Mouse (Mus musculus) hindbrain, postnatal 0 days (tissue): ENCODE results near the gene Olfr670. TPM values are rescaled to one million over a fixed set of nuclear protein-coding genes. Genes with fewer than 3 reads are reported as not detected.

Experiments
- ATAC-seq: fragments of 200-750 bp; cut with Nextera tagmentation; 2 replicates; pipeline ENCODE4 v1.8.0; 2017; ENCODE audit warnings: mild to moderate bottlenecking, moderate TSS enrichment, moderate library complexity
- DNase-seq: peaks from one replicate; pipeline ENCODE4 v3.0.0-alpha.2; 2015; ENCODE audit warnings: low spot score
- H3K27ac ChIP-seq: fragments of 300-500 bp; sonication (generic); 2 replicates; pipeline ENCODE4 v1.5.1; 2014; ENCODE audit warnings: mild to moderate bottlenecking
- H3K27me3 ChIP-seq: fragments of 300-500 bp; sonication (generic); 2 replicates; pipeline ENCODE4 v1.6.1; 2014; ENCODE audit warnings: low read length, mixed read lengths; ENCODE audit not compliant: insufficient read depth
- H3K36me3 ChIP-seq: fragments of 300-500 bp; sonication (generic); 2 replicates; pipeline ENCODE4 v1.6.1; 2014; ENCODE audit warnings: low read length, mixed read lengths; ENCODE audit not compliant: insufficient read depth
- H3K4me1 ChIP-seq: fragments of 300-500 bp; sonication (generic); 2 replicates; pipeline ENCODE4 v1.6.1; 2014; ENCODE audit warnings: antibody characterized with exemption, low read length, mixed read lengths; ENCODE audit not compliant: insufficient read depth
- H3K4me2 ChIP-seq: fragments of 300-500 bp; sonication (generic); 2 replicates; pipeline ENCODE4 v1.6.1; 2014; ENCODE audit warnings: low read depth, mild to moderate bottlenecking, low read length, moderate library complexity, mixed read lengths
- H3K4me3 ChIP-seq: fragments of 300-500 bp; sonication (generic); 2 replicates; pipeline ENCODE4 v1.5.1; 2014; ENCODE audit warnings: low read length
- H3K9ac ChIP-seq: fragments of 300-500 bp; sonication (generic); replicated peaks from 2 replicates; pipeline ENCODE4 v1.6.1; 2014; ENCODE audit warnings: mild to moderate bottlenecking, low read length, moderate library complexity, mixed read lengths
- H3K9me3 ChIP-seq: fragments of 300-500 bp; sonication (generic); 2 replicates; pipeline ENCODE4 v1.6.1; 2016; ENCODE audit warnings: low read length, mixed read lengths
- CTCF ChIP-seq: IDR thresholded peaks from 2 replicates; pipeline ENCODE4 v1.5.1; 2016; ENCODE audit warnings: antibody characterized with exemption, control low read depth, low read depth
- WGBS: fragments of 180-500 bp; shearing (Covaris S2); extraction: QIAGEN DNeasy Blood & Tissue Kit; methylation state at CpG from one replicate; pipeline ENCODE4 v1.1.7; 2014; 5-methylcytosine and 5-hydroxymethylcytosine counted together
- polyA plus RNA-seq: library from polyadenylated mRNA; unstranded; fragments of >200 nt; fragmentation: Nextera tagmentation; extraction: Ambion mirVana; gene quantifications from 2 replicates; pipeline ENCODE4 v1.2.1, GENCODE M21; 2015
- total RNA-seq: library from RNA; depleted of rRNA; stranded (reverse); fragments of >200 nt; gene quantifications from 2 replicates; pipeline ENCODE4 v1.2.3, GENCODE M21; 2014; rRNA removed

Gene Olfr670
- total and polyA plus RNA-seq, 2 experiments from 2014 or later = not detected

- WGBS = 89% methylated on average over 1 of the region's 1 CpGs
- ATAC-seq = no peak
- DNase-seq = no peak
- Histone ChIP-seq H3K9ac (no peak within 1 kb of the TSS), H3K4me2 (no peak within 1 kb of the TSS), H3K9me3 (no peaks in the 10 kb centered on the region), H3K4me3 (no peak within 1 kb of the TSS), H3K36me3 (no peaks in the 10 kb centered on the region), H3K4me1 (no peaks in the 10 kb centered on the region), H3K27me3 (no peaks in the 10 kb centered on the region), H3K27ac (no peak within 1 kb of the TSS)
- no peak for TF ChIP-seq CTCF
These were observed 41.0 kb downstream of the Olfr670 start, which contains the start of gene Olfr667 for GRCm38 (mm10) chr7:104921382-104921781. TSS of gene Olfr667 (minus strand) at chr7:104921482.

Other genes with a start within 250 kb of the Olfr670 start
- not detected in 2 replicates for gene Usp17le, start 185.2 kb downstream of the Olfr670 start, total RNA-seq
- gene Usp17le, start 185.2 kb downstream of the Olfr670 start, polyA plus RNA-seq = not detected in 2 replicates
- gene Usp17lb, start 120.0 kb downstream of the Olfr670 start, total RNA-seq = not detected in 2 replicates
- gene Usp17lb, start 120.0 kb downstream of the Olfr670 start, polyA plus RNA-seq = not detected in 2 replicates
- not detected in 2 replicates for gene Usp17la, start 105.6 kb downstream of the Olfr670 start, total RNA-seq
- not detected in 2 replicates for gene Usp17la, start 105.6 kb downstream of the Olfr670 start, polyA plus RNA-seq
- gene Olfr665, start 84.6 kb downstream of the Olfr670 start, total RNA-seq = not detected in 2 replicates
- not detected in 2 replicates for gene Olfr665, start 84.6 kb downstream of the Olfr670 start, polyA plus RNA-seq
- gene Olfr666, start 66.7 kb downstream of the Olfr670 start, total RNA-seq = not detected in 2 replicates
- not detected in 2 replicates for gene Olfr666, start 66.7 kb downstream of the Olfr670 start, polyA plus RNA-seq
- gene Olfr667, start 41.1 kb downstream of the Olfr670 start, total RNA-seq = not detected in 2 replicates
- not detected in 2 replicates for gene Olfr667, start 41.1 kb downstream of the Olfr670 start, polyA plus RNA-seq
- gene Olfr668, start 34.6 kb downstream of the Olfr670 start, total RNA-seq = not detected in 2 replicates
- not detected in 2 replicates for gene Olfr668, start 34.6 kb downstream of the Olfr670 start, polyA plus RNA-seq
- gene Olfr669, start 28.4 kb downstream of the Olfr670 start, total RNA-seq = not detected in 2 replicates
- gene Olfr669, start 28.4 kb downstream of the Olfr670 start, polyA plus RNA-seq = not detected in 2 replicates
- not detected in 2 replicates for gene Olfr671, start 16.5 kb upstream of the Olfr670 start, total RNA-seq
- not detected in 2 replicates for gene Olfr671, start 16.5 kb upstream of the Olfr670 start, polyA plus RNA-seq
- gene Olfr672, start 39.4 kb upstream of the Olfr670 start, total RNA-seq = not detected in 2 replicates
- gene Olfr672, start 39.4 kb upstream of the Olfr670 start, polyA plus RNA-seq = not detected in 2 replicates
- not detected in 2 replicates for gene Olfr675, start 65.8 kb upstream of the Olfr670 start, total RNA-seq
- gene Olfr675, start 65.8 kb upstream of the Olfr670 start, polyA plus RNA-seq = not detected in 2 replicates
- not detected in 2 replicates for gene Olfr676, start 70.1 kb upstream of the Olfr670 start, total RNA-seq
- not detected in 2 replicates for gene Olfr676, start 70.1 kb upstream of the Olfr670 start, polyA plus RNA-seq
- not detected in 2 replicates for gene Olfr677, start 88.8 kb upstream of the Olfr670 start, total RNA-seq
- gene Olfr677, start 88.8 kb upstream of the Olfr670 start, polyA plus RNA-seq = not detected in 2 replicates
- not detected in 2 replicates for gene Olfr678, start 101.9 kb upstream of the Olfr670 start, total RNA-seq
- gene Olfr678, start 101.9 kb upstream of the Olfr670 start, polyA plus RNA-seq = not detected in 2 replicates
- not detected in 2 replicates for gene Olfr679, start 118.6 kb upstream of the Olfr670 start, total RNA-seq
- gene Olfr679, start 118.6 kb upstream of the Olfr670 start, polyA plus RNA-seq = not detected in 2 replicates
- gene Olfr680-ps1, start 130.2 kb upstream of the Olfr670 start, total RNA-seq = not detected in 2 replicates
- not detected in 2 replicates for gene Olfr680-ps1, start 130.2 kb upstream of the Olfr670 start, polyA plus RNA-seq
- not detected in 2 replicates for gene Olfr681, start 154.2 kb upstream of the Olfr670 start, total RNA-seq
- not detected in 2 replicates for gene Olfr681, start 154.2 kb upstream of the Olfr670 start, polyA plus RNA-seq
- not detected in 2 replicates for gene Olfr683, start 184.4 kb upstream of the Olfr670 start, total RNA-seq
- gene Olfr683, start 184.4 kb upstream of the Olfr670 start, polyA plus RNA-seq = not detected in 2 replicates
- gene Olfr684, start 201.0 kb upstream of the Olfr670 start, total RNA-seq = not detected in 2 replicates
- not detected in 2 replicates for gene Olfr684, start 201.0 kb upstream of the Olfr670 start, polyA plus RNA-seq
- gene Olfr685, start 223.4 kb upstream of the Olfr670 start, total RNA-seq = 0.52 TPM in 1 of 2 replicates, not detected in the other
- gene Olfr685, start 223.4 kb upstream of the Olfr670 start, polyA plus RNA-seq = not detected in 2 replicates
- 0.10 TPM in 1 of 2 replicates, not detected in the other for gene Olfr686, start 244.9 kb upstream of the Olfr670 start, total RNA-seq
- gene Olfr686, start 244.9 kb upstream of the Olfr670 start, polyA plus RNA-seq = not detected in 2 replicates